Mouse (Mus musculus): ENCODE data around the gene Pkdcc. TPM values are rescaled to one million over a fixed set of nuclear protein-coding genes. Genes with fewer than 3 reads are reported as not detected.

The Pkdcc gene
- total RNA-seq, 1 experiment from 2014 or later: not detected

Other genes starting within 250 kb of the Pkdcc start
- gene Eml4, start 135.6 kb downstream of the Pkdcc start, total RNA-seq (2017): 90.9 and 91.0 TPM in 2 replicates

All from hematopoietic stem cell, adult 5-6 weeks (primary cell).